Mouse (Mus musculus): ENCODE measurements at regions not wholly inside any gene's neighbourhood (a gene's known extent, or its start where the extent isn't known, plus 50 kb on each side); places are given as distances from the start of the nearest gene placed in this dataset.

- Histone ChIP-seq H3K27ac (ENCODE audit: low read length) (no peak overlapping the region), H3K4me2 (replicated peaks; ENCODE audit: low read depth, low read length) (no peak overlapping the region), H3K9ac (replicated peaks; ENCODE audit: low read length) (no peak overlapping the region), H3K36me3 (ENCODE audit: insufficient read depth, low read length) (no peaks in the 10 kb centered on the region), H3K4me3 (ENCODE audit: low read length) (no peak overlapping the region), H3K27me3 (ENCODE audit: insufficient read depth, low read length) (no peaks in the 10 kb centered on the region), H3K9me3 (ENCODE audit: low read length) (no peaks in the 10 kb centered on the region), H3K4me1 (ENCODE audit: insufficient read depth, low read length) (no peaks in the 10 kb centered on the region)
- no peak for ATAC-seq (ENCODE audit: low FRiP score, low TSS enrichment)
These were observed 688.3 kb upstream of the Nrsn1 start for GRCm38 (mm10) chr13:25958592-25958991.

GRCm38 (mm10) chr13:25958153-25958466 lies 687.8 kb upstream of the Nrsn1 start:
- Histone ChIP-seq H3K27ac (ENCODE audit: low read length) (no peak overlapping the region), H3K4me1 (ENCODE audit: insufficient read depth, low read length) (no peaks in the 10 kb centered on the region), H3K4me3 (ENCODE audit: low read length) (no peak overlapping the region), H3K4me2 (replicated peaks; ENCODE audit: low read depth, low read length) (no peak overlapping the region), H3K27me3 (ENCODE audit: insufficient read depth, low read length) (no peaks in the 10 kb centered on the region), H3K9ac (replicated peaks; ENCODE audit: low read length) (no peak overlapping the region), H3K9me3 (ENCODE audit: low read length) (no peaks in the 10 kb centered on the region), H3K36me3 (ENCODE audit: insufficient read depth, low read length) (no peaks in the 10 kb centered on the region)
- no peak for ATAC-seq (ENCODE audit: low FRiP score, low TSS enrichment)
- 61% methylated on average over 4 of the region's 4 CpGs for WGBS

GRCm38 (mm10) chr13:25957451-25958152 lies 687.3 kb upstream of the Nrsn1 start:
- no peaks in the 10 kb centered on the region for H3K9me3 ChIP-seq (ENCODE audit: low read length)
- H3K4me2 ChIP-seq (replicated peaks; ENCODE audit: low read depth, low read length), result no peak overlapping the region
- no peak overlapping the region for H3K4me3 ChIP-seq (ENCODE audit: low read length)
- ATAC-seq (ENCODE audit: low FRiP score, low TSS enrichment), result no peak
- 56% methylated on average over 4 of the region's 4 CpGs for WGBS
- no peaks in the 10 kb centered on the region for H3K27me3 ChIP-seq (ENCODE audit: insufficient read depth, low read length)
- H3K27ac ChIP-seq (ENCODE audit: low read length), result no peak overlapping the region
- no peak overlapping the region for H3K9ac ChIP-seq (replicated peaks; ENCODE audit: low read length)
- no peaks in the 10 kb centered on the region for H3K36me3 ChIP-seq (ENCODE audit: insufficient read depth, low read length)
- H3K4me1 ChIP-seq (ENCODE audit: insufficient read depth, low read length), result no peaks in the 10 kb centered on the region

GRCm38 (mm10) chr13:25937631-25938030 lies 667.3 kb upstream of the Nrsn1 start:
- no peak overlapping the region for H3K4me3 ChIP-seq (ENCODE audit: low read length)
- no peaks in the 10 kb centered on the region for H3K9me3 ChIP-seq (ENCODE audit: low read length)
- no peaks in the 10 kb centered on the region for H3K27me3 ChIP-seq (ENCODE audit: insufficient read depth, low read length)
- WGBS, result 89% methylated on average over 1 of the region's 1 CpGs
- no peak for ATAC-seq (ENCODE audit: low FRiP score, low TSS enrichment)
- H3K4me2 ChIP-seq (replicated peaks; ENCODE audit: low read depth, low read length), result no peak overlapping the region
- H3K36me3 ChIP-seq (ENCODE audit: insufficient read depth, low read length), result no peaks in the 10 kb centered on the region
- peaks cover 11% of the 10 kb centered on the region; the same call in 1 of the 2 replicates for H3K4me1 ChIP-seq (ENCODE audit: insufficient read depth, low read length)
- no peak overlapping the region for H3K27ac ChIP-seq (ENCODE audit: low read length)
- H3K9ac ChIP-seq (replicated peaks; ENCODE audit: low read length), result no peak overlapping the region

- no peak overlapping the region for H3K9ac ChIP-seq (replicated peaks; ENCODE audit: low read length)
- H3K4me1 ChIP-seq (ENCODE audit: insufficient read depth, low read length), result peaks cover 11% of the 10 kb centered on the region; the same call in 1 of the 2 replicates
- H3K27ac ChIP-seq (ENCODE audit: low read length), result peak overlapping the region; percentile 69
- ATAC-seq (ENCODE audit: low FRiP score, low TSS enrichment), result 0 out of 2 replicates have a peak, but pooled peaks have one; percentile 19
- H3K36me3 ChIP-seq (ENCODE audit: insufficient read depth, low read length), result no peaks in the 10 kb centered on the region
- no peaks in the 10 kb centered on the region for H3K27me3 ChIP-seq (ENCODE audit: insufficient read depth, low read length)
- no peaks in the 10 kb centered on the region for H3K9me3 ChIP-seq (ENCODE audit: low read length)
- no peak overlapping the region for H3K4me2 ChIP-seq (replicated peaks; ENCODE audit: low read depth, low read length)
- H3K4me3 ChIP-seq (ENCODE audit: low read length), result no peak overlapping the region
- 33% methylated on average over 3 of the region's 3 CpGs for WGBS
These were observed 663.5 kb upstream of the Nrsn1 start for GRCm38 (mm10) chr13:25933783-25934182.

- Histone ChIP-seq H3K9ac (replicated peaks; ENCODE audit: low read length) (no peak overlapping the region), H3K27me3 (ENCODE audit: insufficient read depth, low read length) (no peaks in the 10 kb centered on the region), H3K4me1 (ENCODE audit: insufficient read depth, low read length) (peaks cover 11% of the 10 kb centered on the region; the same call in 1 of the 2 replicates), H3K36me3 (ENCODE audit: insufficient read depth, low read length) (no peaks in the 10 kb centered on the region), H3K4me3 (ENCODE audit: low read length) (no peak overlapping the region), H3K9me3 (ENCODE audit: low read length) (no peaks in the 10 kb centered on the region), H3K27ac (ENCODE audit: low read length) (peak overlapping the region; percentile 69), H3K4me2 (replicated peaks; ENCODE audit: low read depth, low read length) (no peak overlapping the region)
- 32% methylated on average over 3 of the region's 3 CpGs for WGBS
- ATAC-seq (ENCODE audit: low FRiP score, low TSS enrichment), result no peak
These were observed 662.9 kb upstream of the Nrsn1 start for GRCm38 (mm10) chr13:25933246-25933645.

- no peak overlapping the region for H3K4me2 ChIP-seq (replicated peaks; ENCODE audit: low read depth, low read length)
- peaks cover 11% of the 10 kb centered on the region; the same call in 1 of the 2 replicates for H3K4me1 ChIP-seq (ENCODE audit: insufficient read depth, low read length)
- H3K27ac ChIP-seq (ENCODE audit: low read length), result no peak overlapping the region
- H3K9me3 ChIP-seq (ENCODE audit: low read length), result no peaks in the 10 kb centered on the region
- peak; percentile 76; the same call in 1 of the 2 replicates for ATAC-seq (ENCODE audit: low FRiP score, low TSS enrichment)
- H3K9ac ChIP-seq (replicated peaks; ENCODE audit: low read length), result no peak overlapping the region
- 0% methylated on average over 1 of the region's 1 CpGs for whole genome bisulfite sequencing
- H3K27me3 ChIP-seq (ENCODE audit: insufficient read depth, low read length), result no peaks in the 10 kb centered on the region
- H3K4me3 ChIP-seq (ENCODE audit: low read length), result no peak overlapping the region
- no peaks in the 10 kb centered on the region for H3K36me3 ChIP-seq (ENCODE audit: insufficient read depth, low read length)
These were observed 662.5 kb upstream of the Nrsn1 start for GRCm38 (mm10) chr13:25932810-25933209.

GRCm38 (mm10) chr13:25932365-25932764 lies 662.1 kb upstream of the Nrsn1 start:
- 83% methylated on average over 2 of the region's 2 CpGs for WGBS
- no peaks in the 10 kb centered on the region for H3K27me3 ChIP-seq (ENCODE audit: insufficient read depth, low read length)
- no peaks in the 10 kb centered on the region for H3K36me3 ChIP-seq (ENCODE audit: insufficient read depth, low read length)
- H3K9ac ChIP-seq (replicated peaks; ENCODE audit: low read length), result no peak overlapping the region
- peaks cover 11% of the 10 kb centered on the region; the same call in 1 of the 2 replicates for H3K4me1 ChIP-seq (ENCODE audit: insufficient read depth, low read length)
- H3K9me3 ChIP-seq (ENCODE audit: low read length), result no peaks in the 10 kb centered on the region
- ATAC-seq (ENCODE audit: low FRiP score, low TSS enrichment), result no peak
- H3K27ac ChIP-seq (ENCODE audit: low read length), result no peak overlapping the region
- H3K4me3 ChIP-seq (ENCODE audit: low read length), result no peak overlapping the region
- no peak overlapping the region for H3K4me2 ChIP-seq (replicated peaks; ENCODE audit: low read depth, low read length)

- Histone ChIP-seq H3K9ac (replicated peaks; ENCODE audit: low read length) (no peak overlapping the region), H3K4me3 (ENCODE audit: low read length) (no peak overlapping the region), H3K36me3 (ENCODE audit: insufficient read depth, low read length) (no peaks in the 10 kb centered on the region), H3K27me3 (ENCODE audit: insufficient read depth, low read length) (no peaks in the 10 kb centered on the region), H3K4me1 (ENCODE audit: insufficient read depth, low read length) (no peaks in the 10 kb centered on the region), H3K27ac (ENCODE audit: low read length) (no peak overlapping the region), H3K9me3 (ENCODE audit: low read length) (no peaks in the 10 kb centered on the region), H3K4me2 (replicated peaks; ENCODE audit: low read depth, low read length) (no peak overlapping the region)
- 80% methylated on average over 5 of the region's 5 CpGs for WGBS
- ATAC-seq (ENCODE audit: low FRiP score, low TSS enrichment), result no peak
These were observed 655.4 kb upstream of the Nrsn1 start for GRCm38 (mm10) chr13:25925685-25926084.

- no peaks in the 10 kb centered on the region for H3K4me1 ChIP-seq (ENCODE audit: insufficient read depth, low read length)
These were observed 629.6 kb upstream of the Nrsn1 start for GRCm38 (mm10) chr13:25899871-25900270.

More at GRCm38 (mm10) chr13:25899871-25900270, 629.6 kb upstream of the Nrsn1 start:
- Histone ChIP-seq H3K27me3 (ENCODE audit: insufficient read depth, low read length) (no peaks in the 10 kb centered on the region), H3K36me3 (ENCODE audit: insufficient read depth, low read length) (no peaks in the 10 kb centered on the region), H3K27ac (ENCODE audit: low read length) (no peak overlapping the region), H3K4me2 (replicated peaks; ENCODE audit: low read depth, low read length) (no peak overlapping the region), H3K9ac (replicated peaks; ENCODE audit: low read length) (no peak overlapping the region), H3K9me3 (ENCODE audit: low read length) (no peaks in the 10 kb centered on the region), H3K4me3 (ENCODE audit: low read length) (no peak overlapping the region)
- ATAC-seq (ENCODE audit: low FRiP score, low TSS enrichment), result no peak
- WGBS, result 89% methylated on average over 5 of the region's 5 CpGs

Data from kidney, embryonic 16.5 days (tissue).